Mouse (Mus musculus) frontal cortex, adult 2 months (tissue): ENCODE measurements around the gene Ddah2. TPM values are rescaled to one million over a fixed set of nuclear protein-coding genes. Genes with fewer than 3 reads are reported as not detected.

ENCODE experiments used
- DNase-seq, 2 experiments: peaks; one replicate each; pipeline ENCODE4 v3.0.0; 2022; ENCODE audit warnings: low spot score in 1 of 2; ENCODE audit errors: extremely low spot score in 1 of 2
- polyA plus RNA-seq: library from polyadenylated mRNA; depleted of rRNA; stranded (reverse); fragments of >200 nt; gene quantifications from 2 replicates; pipeline ENCODE4 v1.2.3, GENCODE M21; 2012; rRNA removed

The Ddah2 gene
- polyA plus RNA-seq, 1 experiment: 42.8 TPM

- no peak for DNase-seq
Observed at GRCm38 (mm10) chr17:35101161-35101560, 42.3 kb downstream of the Ddah2 start.

- DNase-seq: no peak
Observed at GRCm38 (mm10) chr17:35102299-35102698, 43.5 kb downstream of the Ddah2 start.

DNA sequence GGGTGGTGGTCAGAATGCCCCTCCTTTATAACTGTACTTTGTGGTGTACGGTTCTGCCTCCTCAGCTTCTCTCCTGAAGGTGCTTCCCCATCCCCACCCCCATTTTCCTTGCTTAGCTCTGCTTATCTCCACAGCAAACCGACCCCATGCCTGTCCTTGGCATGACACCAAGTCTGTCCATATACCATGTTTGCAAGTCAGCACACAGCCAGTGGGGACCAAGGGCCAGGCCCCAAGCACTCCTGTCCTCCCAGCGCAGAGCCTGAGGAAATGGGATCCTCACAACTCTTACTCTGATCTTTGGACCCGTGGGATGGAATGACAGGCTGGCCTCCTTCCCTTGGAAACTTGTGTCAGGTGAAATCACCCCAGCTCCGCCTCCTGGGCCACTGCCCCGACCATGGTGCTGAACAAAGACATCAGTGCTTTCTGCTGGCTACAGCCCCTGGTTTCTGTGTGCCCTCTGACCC lies 44.4 kb downstream of the Ddah2 start:
- DNase-seq: no peak

DNA sequence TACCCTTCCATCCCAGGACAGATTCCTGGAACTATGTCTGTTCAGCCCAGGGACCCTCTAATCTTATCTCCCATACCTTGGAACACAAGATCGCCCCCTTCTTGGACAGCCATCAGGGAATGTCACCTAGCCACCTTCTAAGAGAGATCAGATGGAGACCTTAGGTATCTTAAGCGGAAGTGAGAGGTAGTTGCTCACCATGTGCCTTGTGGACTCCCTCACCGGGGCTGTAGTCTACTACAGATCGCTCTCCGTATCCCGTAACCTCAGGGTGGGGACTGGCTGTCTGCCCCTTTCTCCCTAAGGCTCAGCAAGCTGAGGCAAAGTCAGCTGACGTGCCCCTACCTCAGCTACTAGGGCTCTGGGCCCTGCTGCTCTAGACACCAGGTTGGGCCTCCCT lies 45.2 kb downstream of the Ddah2 start:
- DNase-seq: no peak

DNA sequence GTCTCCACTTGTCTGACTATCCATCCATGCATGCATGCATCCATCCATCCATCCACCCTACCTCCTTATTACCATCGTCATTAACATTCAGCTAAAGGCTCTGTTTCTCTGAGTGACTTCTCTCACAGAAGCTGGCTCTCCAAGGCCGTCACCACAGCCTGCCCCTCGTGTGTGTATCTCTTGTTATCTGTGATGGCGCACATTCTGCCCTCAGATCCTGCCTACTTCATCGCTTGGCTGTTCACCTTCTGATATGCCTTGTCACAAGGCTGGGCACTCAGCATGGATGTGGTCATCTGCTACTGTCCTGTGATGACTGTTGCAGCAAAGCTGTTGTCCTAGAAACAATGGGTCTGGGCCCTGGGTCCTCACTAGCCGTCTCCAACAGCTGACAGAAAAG lies 45.9 kb downstream of the Ddah2 start:
- DNase-seq: no peak

- DNase-seq: no peak
Observed at GRCm38 (mm10) chr17:35105740-35106389, 47.0 kb downstream of the Ddah2 start.

DNA sequence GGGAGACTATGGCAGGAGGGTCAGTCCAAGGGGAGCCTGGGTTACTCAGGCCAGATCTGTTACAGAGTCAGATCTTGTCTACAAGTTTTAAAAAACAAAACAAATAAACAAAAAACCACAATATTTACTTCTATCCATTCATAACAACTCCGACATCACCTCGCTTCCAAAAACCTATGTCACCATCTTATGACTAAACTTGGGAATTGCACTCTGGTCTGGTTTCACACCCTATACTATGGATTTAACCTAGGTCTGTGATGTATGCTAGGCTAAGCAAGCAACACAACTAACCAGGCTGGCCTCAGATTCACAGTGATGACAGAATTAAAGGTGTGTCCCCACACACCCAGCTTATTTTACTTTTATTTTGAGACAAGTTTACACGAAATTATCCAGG lies 47.7 kb downstream of the Ddah2 start:
- no peak for DNase-seq

DNA sequence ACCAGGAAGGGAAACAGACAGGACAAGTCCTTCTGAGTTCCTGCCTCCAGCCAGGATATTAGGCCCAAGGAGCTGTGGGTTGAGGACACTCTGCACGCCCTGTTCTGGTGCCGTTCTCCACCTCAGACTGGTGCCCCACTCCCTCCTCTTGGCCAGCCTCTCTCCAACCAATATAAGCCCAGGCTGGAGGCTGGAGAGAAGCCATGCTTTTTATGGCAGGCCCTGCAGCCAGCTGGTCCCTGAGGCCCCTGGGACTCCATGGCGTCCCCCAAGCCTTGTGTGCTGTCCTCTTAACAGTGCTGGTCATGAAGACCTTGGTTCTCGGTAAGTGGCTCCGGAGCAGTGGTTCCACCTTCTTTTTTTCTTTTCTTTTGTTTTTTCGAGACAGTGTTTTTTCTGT lies 49.3 kb downstream of the Ddah2 start, which contains the start of gene Ly6g5c:
Gene Ly6g5c (plus strand): TSS at position 183 of the 400 bp plus-strand sequence.
- no peak for DNase-seq

Other genes starting within 250 kb of the Ddah2 start
- 71.8 and 77.6 TPM in 2 replicates for gene Stk19, start 222.1 kb upstream of the Ddah2 start, polyA plus RNA-seq
- 47.3 and 56.4 TPM in 2 replicates for gene Dxo, start 222.0 kb upstream of the Ddah2 start, polyA plus RNA-seq
- gene Skiv2l, start 208.8 kb upstream of the Ddah2 start, polyA plus RNA-seq: 72.8 and 77.5 TPM in 2 replicates
- gene Nelfe, start 208.6 kb upstream of the Ddah2 start, polyA plus RNA-seq: 60.8 and 66.2 TPM in 2 replicates
- gene Cfb, start 196.5 kb upstream of the Ddah2 start, polyA plus RNA-seq: 0.29 and 0.44 TPM in 2 replicates
- gene Zbtb12, start 179.6 kb upstream of the Ddah2 start, polyA plus RNA-seq: 7.5 and 8.8 TPM in 2 replicates
- 0.08 TPM in 1 of 2 replicates, not detected in the other for gene Gm20547, start 177.0 kb upstream of the Ddah2 start, polyA plus RNA-seq
- 2.9 and 3.2 TPM in 2 replicates for gene C2, start 160.8 kb upstream of the Ddah2 start, polyA plus RNA-seq
- gene Ehmt2, start 160.6 kb upstream of the Ddah2 start, polyA plus RNA-seq: 268 and 290 TPM in 2 replicates
- gene Slc44a4, start 144.6 kb upstream of the Ddah2 start, polyA plus RNA-seq: 0.27 and 0.38 TPM in 2 replicates
- gene Neu1, start 127.8 kb upstream of the Ddah2 start, polyA plus RNA-seq: 48.7 and 53.6 TPM in 2 replicates
- gene Hspa1b, start 99.8 kb upstream of the Ddah2 start, polyA plus RNA-seq: 10.9 and 13.4 TPM in 2 replicates
- 0.20 TPM in 1 of 2 replicates, not detected in the other for gene Gm20481, start 89.1 kb upstream of the Ddah2 start, polyA plus RNA-seq
- 13.8 and 14.6 TPM in 2 replicates for gene Hspa1a, start 86.9 kb upstream of the Ddah2 start, polyA plus RNA-seq
- gene Hspa1l, start 86.3 kb upstream of the Ddah2 start, polyA plus RNA-seq: 0.40 and 0.74 TPM in 2 replicates
- gene Lsm2, start 77.2 kb upstream of the Ddah2 start, polyA plus RNA-seq: 43.9 and 49.7 TPM in 2 replicates
- gene Vars, start 58.0 kb upstream of the Ddah2 start, polyA plus RNA-seq: 48.2 and 55.1 TPM in 2 replicates
- gene Vwa7, start 42.5 kb upstream of the Ddah2 start, polyA plus RNA-seq: 0.48 and 0.59 TPM in 2 replicates
- gene Sapcd1, start 31.0 kb upstream of the Ddah2 start, polyA plus RNA-seq: 1.5 and 2.6 TPM in 2 replicates
- 1.5 and 2.0 TPM in 2 replicates for gene Msh5, start 12.3 kb upstream of the Ddah2 start, polyA plus RNA-seq
- gene Clic1, start 9.1 kb upstream of the Ddah2 start, polyA plus RNA-seq: 26.4 and 28.5 TPM in 2 replicates
- gene Ly6g6c, start 6.4 kb downstream of the Ddah2 start, polyA plus RNA-seq: not detected in 2 replicates
- 0.04 TPM in 2 replicates for gene Mpig6b, start 7.1 kb downstream of the Ddah2 start, polyA plus RNA-seq
- gene Ly6g6e, start 17.9 kb downstream of the Ddah2 start, polyA plus RNA-seq: 65.5 and 71.7 TPM in 2 replicates
- gene Ly6g6d, start 19.0 kb downstream of the Ddah2 start, polyA plus RNA-seq: 2.3 and 2.9 TPM in 2 replicates
- gene Ly6g6f, start 26.6 kb downstream of the Ddah2 start, polyA plus RNA-seq: 0.10 and 0.27 TPM in 2 replicates
- 144 and 159 TPM in 2 replicates for gene Abhd16a, start 30.2 kb downstream of the Ddah2 start, polyA plus RNA-seq
- 0.38 TPM in 1 of 2 replicates, not detected in the other for gene Ly6g5c, start 49.2 kb downstream of the Ddah2 start, polyA plus RNA-seq
- 1.2 and 2.0 TPM in 2 replicates for gene Ly6g5b, start 56.4 kb downstream of the Ddah2 start, polyA plus RNA-seq
- gene Gpank1, start 62.4 kb downstream of the Ddah2 start, polyA plus RNA-seq: 18.9 and 20.2 TPM in 2 replicates
- gene Csnk2b, start 63.0 kb downstream of the Ddah2 start, polyA plus RNA-seq: 173 and 179 TPM in 2 replicates
- gene D17H6S53E, start 67.3 kb downstream of the Ddah2 start, polyA plus RNA-seq: 8.2 and 9.1 TPM in 2 replicates
- gene Apom, start 73.0 kb downstream of the Ddah2 start, polyA plus RNA-seq: 0.40 and 0.78 TPM in 2 replicates
- gene Bag6, start 76.1 kb downstream of the Ddah2 start, polyA plus RNA-seq: 199 and 213 TPM in 2 replicates
- 261 and 306 TPM in 2 replicates for gene Prrc2a, start 105.9 kb downstream of the Ddah2 start, polyA plus RNA-seq
- gene Aif1, start 117.0 kb downstream of the Ddah2 start, polyA plus RNA-seq: 11.2 and 17.2 TPM in 2 replicates
- gene Lst1, start 129.4 kb downstream of the Ddah2 start, polyA plus RNA-seq: 14.3 and 20.7 TPM in 2 replicates
- 0.78 and 0.88 TPM in 2 replicates for gene Ltb, start 135.4 kb downstream of the Ddah2 start, polyA plus RNA-seq
- 0.11 and 0.14 TPM in 2 replicates for gene Tnf, start 143.0 kb downstream of the Ddah2 start, polyA plus RNA-seq
- 0.06 and 0.17 TPM in 2 replicates for gene Lta, start 146.3 kb downstream of the Ddah2 start, polyA plus RNA-seq
- gene Gm16181, start 161.8 kb downstream of the Ddah2 start, polyA plus RNA-seq: not detected in 2 replicates
- gene Atp6v1g2, start 174.6 kb downstream of the Ddah2 start, polyA plus RNA-seq: 665 and 695 TPM in 2 replicates
- 13.7 and 15.1 TPM in 2 replicates for gene Nfkbil1, start 176.8 kb downstream of the Ddah2 start, polyA plus RNA-seq
- gene Ddx39b, start 182.7 kb downstream of the Ddah2 start, polyA plus RNA-seq: 438 and 444 TPM in 2 replicates
- 66.1 and 69.2 TPM in 2 replicates for gene H2-D1, start 203.7 kb downstream of the Ddah2 start, polyA plus RNA-seq